Mouse (Mus musculus) heart, embryonic 14.5 days (tissue): ENCODE measurements around the gene Otp. TPM values are rescaled to one million over a fixed set of nuclear protein-coding genes. Genes with fewer than 3 reads are reported as not detected.

Experiments
- ATAC-seq: fragments of 200-750 bp; cut with Nextera tagmentation; 2 replicates; pipeline ENCODE4 v1.8.0; 2017; ENCODE audit warnings: low read depth, moderate TSS enrichment; ENCODE audit not compliant: insufficient number of reproducible peaks, insufficient read depth, low FRiP score
- H3K27ac ChIP-seq, 2 experiments: fragments of 200-500 bp in 1 of 2; fragments of 300-500 bp in 1 of 2; sonication (generic) in 1 of 2; replicated peaks in 1 of 2; 2 replicates each; pipeline ENCODE4 v1.5.1; 2012 to 2014; ENCODE audit warnings: low read depth in 2 of 2, low read length in 2 of 2, control low read depth in 1 of 2, mild to moderate bottlenecking in 1 of 2, mixed read lengths in 1 of 2; ENCODE audit not compliant: control insufficient read depth in 1 of 2, insufficient read depth in 1 of 2
- H3K27me3 ChIP-seq: fragments of 300-500 bp; sonication (generic); 2 replicates; pipeline ENCODE4 v1.6.1; 2014; ENCODE audit warnings: mild to moderate bottlenecking, low read length, control low read depth; ENCODE audit not compliant: control insufficient read depth, insufficient read depth
- H3K36me3 ChIP-seq: fragments of 300-500 bp; sonication (generic); 2 replicates; pipeline ENCODE4 v1.6.1; 2014; ENCODE audit warnings: mild to moderate bottlenecking, control low read depth, low read length, mixed read lengths; ENCODE audit not compliant: control insufficient read depth, insufficient read depth
- H3K4me1 ChIP-seq, 2 experiments: fragments of 200-500 bp in 1 of 2; fragments of 300-500 bp in 1 of 2; sonication (generic) in 1 of 2; 2 replicates each; pipeline ENCODE4 v1.6.1; 2012 to 2014; ENCODE audit warnings: low read length in 2 of 2, control low read depth in 1 of 2, mixed read lengths in 1 of 2; ENCODE audit not compliant: control insufficient read depth in 2 of 2, insufficient read depth in 2 of 2
- H3K4me2 ChIP-seq: fragments of 300-500 bp; sonication (generic); 2 replicates; pipeline ENCODE4 v1.6.1; 2014; ENCODE audit warnings: mild to moderate bottlenecking, low read length
- H3K4me3 ChIP-seq, 2 experiments: fragments of 200-500 bp in 1 of 2; fragments of 300-500 bp in 1 of 2; sonication (generic) in 1 of 2; 2 replicates each; pipeline ENCODE4 v1.5.1; 2012 to 2014; ENCODE audit warnings: low read length in 2 of 2, mild to moderate bottlenecking in 2 of 2, control low read depth in 1 of 2, low read depth in 1 of 2, moderate library complexity in 1 of 2; ENCODE audit not compliant: control insufficient read depth in 1 of 2, insufficient read depth in 1 of 2
- H3K9ac ChIP-seq: fragments of 300-500 bp; sonication (generic); 2 replicates; pipeline ENCODE4 v1.6.1; 2014; ENCODE audit warnings: mild to moderate bottlenecking, low read length
- H3K9me3 ChIP-seq: fragments of 300-500 bp; sonication (generic); 2 replicates; pipeline ENCODE4 v1.6.1; 2016; ENCODE audit warnings: low read length, control low read depth; ENCODE audit not compliant: control insufficient read depth
- WGBS: fragments of 180-500 bp; shearing (Covaris S2); extraction: QIAGEN DNeasy Blood & Tissue Kit; methylation state at CpG from one replicate; pipeline ENCODE4 v1.1.7; 2014; 5-methylcytosine and 5-hydroxymethylcytosine counted together
- polyA plus RNA-seq: library from polyadenylated mRNA; unstranded; fragments of >200 nt; fragmentation: Nextera tagmentation; extraction: Ambion mirVana; gene quantifications from 2 replicates; pipeline ENCODE4 v1.2.1, GENCODE M21; 2014

The Otp gene
- polyA plus RNA-seq, 1 experiment from 2014 or later: not detected

DNA sequence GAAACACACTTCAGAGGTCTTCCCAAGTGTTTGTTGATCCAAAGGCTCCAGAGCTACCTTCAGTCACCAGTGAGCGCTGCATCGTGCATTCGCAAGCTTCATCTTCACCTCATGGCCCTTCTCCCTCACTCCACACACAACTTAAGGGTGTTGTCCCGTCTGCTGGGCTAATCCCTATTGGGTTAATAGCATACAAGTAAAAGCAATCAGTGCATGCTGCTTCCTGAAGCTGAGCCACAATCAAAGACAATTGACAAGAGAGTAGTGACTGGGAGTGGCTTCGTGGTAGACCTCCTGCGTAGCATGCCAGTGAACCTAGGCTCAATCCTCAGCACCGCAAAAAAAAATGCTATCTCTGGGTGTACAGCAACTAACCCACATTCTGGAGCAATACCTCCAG lies 27.5 kb upstream of the Otp start:
- H3K27ac ChIP-seq: no peak overlapping the region
- 68% methylated on average over 7 of the region's 7 CpGs for WGBS
- no peak for ATAC-seq
- H3K9me3 ChIP-seq: no peaks in the 10 kb centered on the region; the same call in 1 of the 2 replicates
- no peaks in the 10 kb centered on the region for H3K27me3 ChIP-seq
- no peak overlapping the region for H3K9ac ChIP-seq
- peaks cover 22% of the 10 kb centered on the region for H3K36me3 ChIP-seq
- no peaks in the 10 kb centered on the region for H3K4me1 ChIP-seq
- no peak overlapping the region for H3K4me3 ChIP-seq
- H3K4me2 ChIP-seq: no peak overlapping the region

DNA sequence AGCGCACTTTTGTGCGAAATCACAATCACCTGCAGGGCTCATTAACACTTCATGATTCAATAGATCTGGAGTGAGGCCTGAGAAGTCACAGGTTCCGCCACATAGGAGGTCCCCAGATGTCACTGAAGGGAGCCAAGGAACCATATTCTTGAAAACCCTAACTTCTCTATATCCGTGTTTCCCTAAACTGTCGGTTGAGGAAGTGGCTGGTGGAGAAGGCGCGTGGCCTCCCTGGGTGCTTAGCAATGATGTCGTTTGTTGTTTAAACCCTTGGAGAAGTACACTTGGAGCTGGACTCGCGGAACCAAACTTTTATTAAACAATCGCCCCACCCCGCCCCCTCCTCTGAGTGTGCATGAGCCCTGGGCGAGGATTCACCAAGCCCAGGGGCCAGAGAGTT lies 26.1 kb upstream of the Otp start:
- Histone ChIP-seq H3K4me3 (no peak overlapping the region), H3K36me3 (peaks cover 9% of the 10 kb centered on the region; the same call in 1 of the 2 replicates), H3K9me3 (no peaks in the 10 kb centered on the region; the same call in 1 of the 2 replicates), H3K27ac (no peak overlapping the region), H3K27me3 (no peaks in the 10 kb centered on the region), H3K9ac (no peak overlapping the region), H3K4me1 (no peaks in the 10 kb centered on the region), H3K4me2 (no peak overlapping the region)
- WGBS: 67% methylated on average over 13 of the region's 13 CpGs
- ATAC-seq: no peak

DNA sequence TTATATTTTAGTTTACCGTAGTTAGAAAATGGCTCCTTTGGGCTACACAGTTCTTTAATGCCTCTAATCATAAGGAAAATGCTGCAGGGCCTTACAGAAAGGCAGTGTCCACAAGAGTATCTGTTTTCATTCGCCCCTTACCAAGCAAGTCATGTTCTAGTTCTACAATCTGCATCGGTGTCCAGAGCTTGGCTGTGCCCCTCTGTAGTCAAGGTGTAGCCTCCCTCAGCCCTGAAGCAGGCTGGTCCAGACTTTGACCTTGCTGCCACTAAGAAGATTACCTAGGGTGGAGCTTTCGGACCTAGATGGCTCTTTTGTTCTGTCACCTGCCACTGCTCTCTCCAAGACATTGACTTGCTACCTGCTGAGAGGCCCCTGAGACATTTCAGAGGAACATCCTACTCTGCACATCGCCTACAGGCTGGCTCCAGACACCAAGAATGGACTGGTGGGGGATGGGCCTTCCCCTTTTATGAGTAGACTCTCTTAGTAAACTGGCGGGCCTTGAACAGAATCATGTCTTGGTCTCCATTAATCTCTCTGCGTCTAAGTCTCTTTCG lies 17.3 kb upstream of the Otp start:
- Histone ChIP-seq H3K4me2 (no peak overlapping the region), H3K36me3 (no peaks in the 10 kb centered on the region), H3K9ac (no peak overlapping the region), H3K4me3 (no peak overlapping the region), H3K9me3 (no peaks in the 10 kb centered on the region), H3K27me3 (peaks cover 14% of the 10 kb centered on the region), H3K4me1 (no peaks in the 10 kb centered on the region), H3K27ac (no peak overlapping the region)
- no peak for ATAC-seq
- 70% methylated on average over 8 of the region's 8 CpGs for WGBS

DNA sequence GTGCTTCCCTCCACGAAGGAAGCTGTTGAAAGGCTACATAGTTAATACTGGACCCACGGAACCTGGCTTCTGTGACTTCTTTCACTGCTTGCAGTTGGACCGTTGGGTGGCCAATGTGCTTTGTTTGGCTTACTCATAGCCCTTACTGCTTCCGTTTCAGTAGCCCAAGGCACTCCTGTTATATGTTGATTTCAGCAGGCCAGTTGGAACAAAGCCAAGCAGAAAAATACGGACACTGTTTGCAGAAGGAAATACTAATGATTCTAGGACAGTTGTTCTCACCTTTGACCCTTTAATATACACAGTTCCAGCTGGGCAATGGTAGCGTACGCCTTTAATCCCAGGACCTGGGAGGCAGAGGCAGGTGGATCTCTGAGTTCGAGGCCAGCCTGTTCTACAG lies 16.1 kb upstream of the Otp start:
- H3K4me1 ChIP-seq: no peaks in the 10 kb centered on the region
- H3K27me3 ChIP-seq: peaks cover 21% of the 10 kb centered on the region
- no peak overlapping the region for H3K4me3 ChIP-seq
- no peak overlapping the region for H3K27ac ChIP-seq
- H3K9me3 ChIP-seq: no peaks in the 10 kb centered on the region
- no peak for ATAC-seq
- no peak overlapping the region for H3K9ac ChIP-seq
- no peak overlapping the region for H3K4me2 ChIP-seq
- no peaks in the 10 kb centered on the region for H3K36me3 ChIP-seq
- 66% methylated on average over 8 of the region's 8 CpGs for WGBS

DNA sequence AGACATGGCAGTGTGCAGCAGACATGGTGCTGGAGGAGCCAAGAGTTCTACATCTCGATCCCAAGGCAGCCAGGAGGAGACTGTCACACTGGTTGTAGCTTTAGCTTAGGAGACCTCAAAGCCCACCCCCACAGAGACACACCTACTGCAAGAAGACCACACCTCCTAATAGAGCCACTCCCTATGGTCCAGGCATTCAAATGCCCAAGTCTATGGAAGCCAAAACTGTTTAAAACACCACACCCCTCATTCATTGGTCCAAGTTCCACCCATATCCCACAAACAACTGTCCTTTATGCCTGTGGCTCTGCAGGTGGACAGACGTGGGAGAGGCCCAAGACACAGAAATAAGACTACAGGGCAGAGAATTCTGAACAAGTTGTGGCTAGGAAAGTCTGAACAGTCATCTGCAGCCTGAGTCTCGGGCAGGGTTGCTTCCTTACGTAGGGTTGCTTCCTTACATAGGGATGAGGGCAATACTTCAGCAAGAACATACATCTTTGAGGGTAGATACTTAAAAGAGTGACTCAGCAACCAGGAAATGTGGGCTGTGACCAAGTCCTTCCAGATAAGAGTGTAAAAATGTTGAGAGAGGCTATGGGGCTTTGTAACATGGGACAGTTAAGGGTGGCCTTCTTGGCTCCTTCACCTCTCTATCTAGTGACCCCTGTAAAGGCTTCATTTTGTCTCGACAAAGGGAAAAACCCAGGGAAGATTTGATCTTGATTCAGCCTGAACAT lies 12.7 kb upstream of the Otp start:
- Histone ChIP-seq H3K4me1 (no peaks in the 10 kb centered on the region), H3K27me3 (peaks cover 45% of the 10 kb centered on the region)

DNA sequence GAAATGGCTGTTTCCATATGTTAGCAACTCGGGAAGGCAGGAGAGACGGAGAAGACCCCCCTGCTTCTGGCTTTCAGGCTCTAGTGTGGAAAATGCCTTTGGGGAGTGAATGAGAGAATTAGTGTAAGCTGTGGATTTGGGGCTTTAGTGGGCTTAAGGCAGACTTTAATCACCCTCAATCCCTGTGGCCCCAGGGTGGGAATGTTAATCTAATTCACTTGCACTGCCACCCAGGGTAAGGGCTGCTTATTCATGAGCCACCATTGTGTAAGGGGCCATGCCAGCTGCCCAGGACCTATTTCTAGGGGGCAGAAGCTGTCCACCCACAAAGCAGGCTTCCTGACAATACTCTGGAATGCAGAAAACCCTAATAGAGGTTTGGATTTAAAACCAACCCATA lies 8.5 kb upstream of the Otp start:
- WGBS: 35% methylated on average over 2 of the region's 2 CpGs
- Histone ChIP-seq H3K27me3 (peaks cover 69% of the 10 kb centered on the region), H3K36me3 (no peaks in the 10 kb centered on the region), H3K9me3 (no peaks in the 10 kb centered on the region), H3K4me3 (no peak overlapping the region), H3K4me1 (peaks cover 0 to 4% of the 10 kb centered on the region in 2 experiments; a peak in 2 of 4 replicates), H3K27ac (no peak overlapping the region), H3K4me2 (no peak overlapping the region), H3K9ac (no peak overlapping the region)
- ATAC-seq: no peak

More for the DNA sequence above, 12.7 kb upstream of the Otp start:
- 50% methylated on average over 5 of the region's 5 CpGs for whole genome bisulfite sequencing
- Histone ChIP-seq H3K36me3 (no peaks in the 10 kb centered on the region), H3K9me3 (no peaks in the 10 kb centered on the region), H3K27ac (no peak overlapping the region), H3K9ac (no peak overlapping the region), H3K4me3 (no peak overlapping the region), H3K4me2 (no peak overlapping the region)
- ATAC-seq: no peak

DNA sequence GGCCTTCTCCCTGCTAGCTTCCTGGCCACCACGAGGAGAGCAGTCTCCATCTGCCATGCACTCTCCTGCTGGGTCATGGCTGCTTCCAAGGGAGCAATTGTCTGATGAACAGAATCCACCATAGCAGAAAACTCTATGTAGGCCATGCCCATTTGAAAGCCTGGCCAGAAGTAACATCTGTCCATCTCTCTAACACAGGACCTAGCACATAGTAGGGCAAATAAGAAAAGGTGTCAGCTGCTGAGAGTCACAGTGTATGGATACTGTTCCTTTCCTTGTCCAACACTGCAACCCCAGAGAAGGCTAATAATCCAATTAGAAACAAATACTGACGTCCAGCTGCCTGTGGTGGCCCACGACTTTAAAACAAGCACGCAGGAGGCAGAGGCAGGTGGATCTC lies 7.6 kb upstream of the Otp start:
- 49% methylated on average over 4 of the region's 4 CpGs for WGBS
- Histone ChIP-seq H3K9ac (no peak overlapping the region), H3K9me3 (no peaks in the 10 kb centered on the region), H3K4me2 (no peak overlapping the region), H3K27me3 (peaks cover 78% of the 10 kb centered on the region), H3K4me3 (no peak overlapping the region), H3K36me3 (no peaks in the 10 kb centered on the region), H3K27ac (no peak overlapping the region), H3K4me1 (peaks cover 0 to 4% of the 10 kb centered on the region in 2 experiments; a peak in 2 of 4 replicates)
- ATAC-seq: no peak
